Mouse (Mus musculus) liver, embryonic 11.5 days (tissue): ENCODE results near the gene Immp2l. TPM values are rescaled to one million over a fixed set of nuclear protein-coding genes. Genes with fewer than 3 reads are reported as not detected.

Source experiments
- ATAC-seq: fragments of 200-750 bp; cut with Nextera tagmentation; replicated peaks from 2 replicates; pipeline ENCODE4 v1.8.0; 2017; ENCODE audit warnings: moderate number of reproducible peaks, mild to moderate bottlenecking, moderate TSS enrichment, moderate library complexity; ENCODE audit not compliant: low FRiP score
- DNase-seq: peaks from one replicate; pipeline ENCODE4 v3.0.0-alpha.2; 2017; ENCODE audit warnings: low spot score
- H3K27ac ChIP-seq: fragments of 300-500 bp; sonication (generic); 2 replicates; pipeline ENCODE4 v1.5.1; 2014; ENCODE audit warnings: mild to moderate bottlenecking, low read depth, low read length, control low read depth
- H3K27me3 ChIP-seq: fragments of 300-500 bp; sonication (generic); replicated peaks from 2 replicates; pipeline ENCODE4 v1.6.1; 2014; ENCODE audit warnings: low read length, mixed read lengths; ENCODE audit not compliant: control insufficient read depth, insufficient read depth
- H3K36me3 ChIP-seq: fragments of 300-500 bp; sonication (generic); 2 replicates; pipeline ENCODE4 v1.6.1; 2014; ENCODE audit warnings: mild to moderate bottlenecking, low read length, moderate library complexity, mixed read lengths; ENCODE audit not compliant: control insufficient read depth, insufficient read depth
- H3K4me1 ChIP-seq: fragments of 300-500 bp; sonication (generic); replicated peaks from 2 replicates; pipeline ENCODE4 v1.6.1; 2014; ENCODE audit warnings: low read length, mixed read lengths; ENCODE audit not compliant: control insufficient read depth, insufficient read depth
- H3K4me2 ChIP-seq: fragments of 300-500 bp; sonication (generic); 2 replicates; pipeline ENCODE4 v1.6.1; 2014; ENCODE audit warnings: mild to moderate bottlenecking, control low read depth, moderate library complexity
- H3K4me3 ChIP-seq: fragments of 300-500 bp; sonication (generic); 2 replicates; pipeline ENCODE4 v1.5.1; 2014; ENCODE audit warnings: low read depth, low read length, control low read depth
- H3K9ac ChIP-seq: fragments of 300-500 bp; sonication (generic); 2 replicates; pipeline ENCODE4 v1.6.1; 2014; ENCODE audit warnings: low read depth, low read length, control low read depth
- H3K9me3 ChIP-seq: fragments of 300-500 bp; sonication (generic); 2 replicates; pipeline ENCODE4 v1.6.1; 2016; ENCODE audit warnings: low read length, inconsistent platforms, mixed read lengths; ENCODE audit not compliant: control insufficient read depth
- WGBS: fragments of 180-500 bp; shearing (Covaris S2); extraction: QIAGEN DNeasy Blood & Tissue Kit; methylation state at CpG from one replicate; pipeline ENCODE4 v1.1.7; 2014; 5-methylcytosine and 5-hydroxymethylcytosine counted together
- polyA plus RNA-seq: library from polyadenylated mRNA; unstranded; fragments of >200 nt; fragmentation: Nextera tagmentation; extraction: Ambion mirVana; gene quantifications from 2 replicates; pipeline ENCODE4 v1.2.1, GENCODE M21; 2014

The Immp2l gene
- polyA plus RNA-seq, 1 experiment from 2014 or later, result 15.6 TPM

GRCm38 (mm10) chr12:41317431-41317830, 293.5 kb downstream of the Immp2l start:
- H3K9me3 ChIP-seq, result no peaks in the 10 kb centered on the region
- WGBS, result 86% methylated on average over 2 of the region's 2 CpGs
- ATAC-seq (no peak), DNase-seq (no peak)
- H3K36me3 ChIP-seq, result no peaks in the 10 kb centered on the region
- no peak overlapping the region for H3K9ac ChIP-seq
- H3K27ac ChIP-seq, result no peak overlapping the region
- H3K27me3 ChIP-seq, result no peaks in the 10 kb centered on the region
- H3K4me3 ChIP-seq, result no peak overlapping the region
- H3K4me2 ChIP-seq, result no peak overlapping the region
- no peaks in the 10 kb centered on the region for H3K4me1 ChIP-seq

GRCm38 (mm10) chr12:41322018-41322417, 298.1 kb downstream of the Immp2l start:
- no peak overlapping the region for H3K4me3 ChIP-seq

GRCm38 (mm10) chr12:41324418-41324817, 300.5 kb downstream of the Immp2l start:
- no peaks in the 10 kb centered on the region for H3K36me3 ChIP-seq
- H3K27me3 ChIP-seq, result no peaks in the 10 kb centered on the region
- H3K4me1 ChIP-seq, result no peaks in the 10 kb centered on the region
- H3K4me2 ChIP-seq, result no peak overlapping the region
- no peak overlapping the region for H3K9ac ChIP-seq
- 47% methylated on average over 2 of the region's 2 CpGs for WGBS
- no peak overlapping the region for H3K27ac ChIP-seq
- H3K9me3 ChIP-seq, result no peaks in the 10 kb centered on the region
- ATAC-seq (no peak), DNase-seq (no peak)
- H3K4me3 ChIP-seq, result no peak overlapping the region

More at GRCm38 (mm10) chr12:41322018-41322417, 298.1 kb downstream of the Immp2l start:
- Histone ChIP-seq H3K27ac (no peak overlapping the region), H3K9ac (no peak overlapping the region), H3K9me3 (no peaks in the 10 kb centered on the region), H3K36me3 (no peaks in the 10 kb centered on the region), H3K4me1 (no peaks in the 10 kb centered on the region), H3K27me3 (no peaks in the 10 kb centered on the region), H3K4me2 (no peak overlapping the region)
- no peak for ATAC-seq
- 91% methylated on average over 1 of the region's 1 CpGs for WGBS
- DNase-seq, result no peak

GRCm38 (mm10) chr12:41325756-41326155, 301.9 kb downstream of the Immp2l start:
- no peaks in the 10 kb centered on the region for H3K4me1 ChIP-seq
- DNase-seq (no peak), ATAC-seq (no peak)
- H3K4me3 ChIP-seq, result no peak overlapping the region
- H3K27me3 ChIP-seq, result no peaks in the 10 kb centered on the region
- WGBS, result 58% methylated on average over 2 of the region's 2 CpGs
- no peak overlapping the region for H3K9ac ChIP-seq
- H3K4me2 ChIP-seq, result no peak overlapping the region
- H3K36me3 ChIP-seq, result no peaks in the 10 kb centered on the region
- no peaks in the 10 kb centered on the region for H3K9me3 ChIP-seq
- no peak overlapping the region for H3K27ac ChIP-seq

- 71% methylated on average over 7 of the region's 7 CpGs for WGBS
- no peak overlapping the region for H3K27ac ChIP-seq
- no peak for ATAC-seq
Observed at GRCm38 (mm10) chr12:41330988-41331671, 307.2 kb downstream of the Immp2l start.

GRCm38 (mm10) chr12:41345621-41346020, 321.7 kb downstream of the Immp2l start:
- no peaks in the 10 kb centered on the region for H3K4me1 ChIP-seq
- no peaks in the 10 kb centered on the region for H3K36me3 ChIP-seq
- 85% methylated on average over 4 of the region's 4 CpGs for WGBS
- H3K9ac ChIP-seq, result no peak overlapping the region
- no peaks in the 10 kb centered on the region for H3K9me3 ChIP-seq
- no peaks in the 10 kb centered on the region for H3K27me3 ChIP-seq
- H3K4me2 ChIP-seq, result no peak overlapping the region
- H3K4me3 ChIP-seq, result no peak overlapping the region
- no peak for DNase-seq
- ATAC-seq, result no peak
- no peak overlapping the region for H3K27ac ChIP-seq

More at GRCm38 (mm10) chr12:41330988-41331671, 307.2 kb downstream of the Immp2l start:
- Histone ChIP-seq H3K9me3 (no peaks in the 10 kb centered on the region), H3K9ac (no peak overlapping the region), H3K4me1 (no peaks in the 10 kb centered on the region), H3K27me3 (no peaks in the 10 kb centered on the region), H3K36me3 (no peaks in the 10 kb centered on the region), H3K4me2 (no peak overlapping the region), H3K4me3 (no peak overlapping the region)
- no peak for DNase-seq

GRCm38 (mm10) chr12:41347494-41347893, 323.6 kb downstream of the Immp2l start:
- WGBS, result 73% methylated on average over 2 of the region's 2 CpGs
- H3K27me3 ChIP-seq, result no peaks in the 10 kb centered on the region
- no peak for ATAC-seq
- H3K9ac ChIP-seq, result no peak overlapping the region
- no peak for DNase-seq
- H3K4me2 ChIP-seq, result no peak overlapping the region
- H3K36me3 ChIP-seq, result no peaks in the 10 kb centered on the region
- H3K4me3 ChIP-seq, result no peak overlapping the region
- no peaks in the 10 kb centered on the region for H3K9me3 ChIP-seq
- no peaks in the 10 kb centered on the region for H3K4me1 ChIP-seq
- H3K27ac ChIP-seq, result no peak overlapping the region

GRCm38 (mm10) chr12:41349386-41349785, 325.5 kb downstream of the Immp2l start:
- H3K4me1 ChIP-seq, result no peaks in the 10 kb centered on the region
- WGBS, result 71% methylated on average over 2 of the region's 2 CpGs
- no peaks in the 10 kb centered on the region for H3K36me3 ChIP-seq
- ATAC-seq, result no peak
- no peak overlapping the region for H3K4me2 ChIP-seq
- H3K4me3 ChIP-seq, result no peak overlapping the region
- DNase-seq, result no peak
- no peaks in the 10 kb centered on the region for H3K9me3 ChIP-seq
- H3K9ac ChIP-seq, result no peak overlapping the region
- no peak overlapping the region for H3K27ac ChIP-seq
- no peaks in the 10 kb centered on the region for H3K27me3 ChIP-seq

- ATAC-seq (no peak), DNase-seq (no peak)
- no peak overlapping the region for H3K9ac ChIP-seq
- no peaks in the 10 kb centered on the region for H3K4me1 ChIP-seq
- H3K4me3 ChIP-seq, result no peak overlapping the region
- H3K27ac ChIP-seq, result no peak overlapping the region
- no peaks in the 10 kb centered on the region for H3K27me3 ChIP-seq
- H3K4me2 ChIP-seq, result no peak overlapping the region
- 37% methylated on average over 2 of the region's 2 CpGs for WGBS
- H3K36me3 ChIP-seq, result no peaks in the 10 kb centered on the region
- no peaks in the 10 kb centered on the region for H3K9me3 ChIP-seq
Observed at GRCm38 (mm10) chr12:41349814-41350213, 325.9 kb downstream of the Immp2l start.
